Mouse (Mus musculus) megakaryocyte, embryonic 14.5 days (primary cell): ENCODE data around the gene Hmgcll1. TPM values are rescaled to one million over a fixed set of nuclear protein-coding genes. Genes with fewer than 3 reads are reported as not detected.
"Not testable (repeated sequence)": the region's sequence is repeated elsewhere in the genome, so short reads cannot be mapped to it uniquely, and the experiment has no call there.

ENCODE experiments used
- H3K27me3 ChIP-seq: replicated peaks from 2 replicates; pipeline ENCODE3; 2012; ENCODE audit warnings: inconsistent platforms
- H3K36me3 ChIP-seq: replicated peaks from 2 replicates; pipeline ENCODE3; 2012; ENCODE audit warnings: low read length, inconsistent platforms, mixed read lengths
- H3K4me1 ChIP-seq: 2 replicates; pipeline ENCODE4 v1.6.1; 2012; ENCODE audit warnings: inconsistent platforms
- H3K4me3 ChIP-seq: replicated peaks from 2 replicates; pipeline ENCODE3; 2012; ENCODE audit warnings: moderate library complexity, mild to moderate bottlenecking, inconsistent platforms
- H3K9me3 ChIP-seq: 2 replicates; pipeline ENCODE4 v1.6.1; 2012; ENCODE audit warnings: inconsistent platforms
- FLI1 ChIP-seq: IDR thresholded peaks from 2 replicates; pipeline ENCODE4 v1.6.1; 2012; ENCODE audit warnings: low read length, inconsistent platforms, mixed read lengths
- GATA1 ChIP-seq: IDR thresholded peaks from 3 replicates; pipeline ENCODE4 v1.6.1; 2012; ENCODE audit warnings: mixed read lengths, low read length, inconsistent platforms, borderline replicate concordance
- polyA plus RNA-seq: library from polyadenylated mRNA; stranded (reverse); fragments of >175 nt; gene quantifications from 2 replicates; pipeline ENCODE4 v1.2.3, GENCODE M21; 2012; ENCODE audit warnings: low replicate concordance; ENCODE audit not compliant: insufficient read depth

Hmgcll1 gene
- polyA plus RNA-seq, 1 experiment = not detected

DNA sequence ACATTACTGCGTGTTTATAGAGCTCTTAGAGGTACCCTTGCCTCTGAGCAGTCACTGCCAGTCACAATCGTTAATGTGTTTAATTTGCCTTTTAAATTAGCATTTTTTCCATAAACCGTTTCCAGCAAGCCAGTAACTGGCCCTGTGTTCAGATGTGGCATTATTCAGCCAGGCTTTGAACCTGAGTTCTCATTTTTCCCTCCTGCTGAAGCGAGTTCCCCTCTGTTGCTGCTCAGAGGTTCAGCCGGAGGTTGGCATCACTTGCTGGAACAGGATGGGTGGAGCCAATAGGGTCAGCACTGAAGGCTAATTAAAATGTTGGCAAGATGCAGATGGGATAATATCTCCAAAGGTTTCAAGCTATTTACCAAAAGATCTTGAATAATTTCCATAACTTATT, 28.7 kb downstream of the Hmgcll1 start:
- H3K27me3 ChIP-seq = no peaks in the 10 kb centered on the region
- no peaks in the 10 kb centered on the region for H3K36me3 ChIP-seq
- H3K9me3 ChIP-seq = 0 out of 2 replicates have a peak, but pooled peaks cover 3% of the 10 kb centered on the region
- H3K4me1 ChIP-seq = peaks cover 9% of the 10 kb centered on the region
- TF ChIP-seq GATA1 (no peak), FLI1 (no peak)
- no peak overlapping the region for H3K4me3 ChIP-seq

DNA sequence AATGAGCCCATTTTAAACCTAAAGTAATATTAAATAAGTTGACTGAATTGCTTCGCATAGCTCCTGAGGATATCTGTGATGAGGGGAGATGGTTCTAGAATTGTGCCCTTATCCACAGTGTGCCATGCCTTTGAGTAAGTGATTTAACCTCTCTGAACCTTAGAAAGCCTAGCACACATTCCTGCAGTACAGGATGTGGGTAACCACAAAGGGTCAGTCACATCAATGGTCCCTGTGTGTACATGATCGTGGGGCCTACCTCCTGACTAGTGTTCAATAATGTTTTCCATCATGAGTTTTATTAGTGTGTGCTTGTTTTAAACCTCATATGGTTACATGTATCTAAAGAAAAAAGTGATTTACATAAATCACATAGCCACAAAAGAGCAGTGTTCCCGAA, 46.3 kb downstream of the Hmgcll1 start:
- Histone ChIP-seq H3K4me3 (no peak overlapping the region), H3K27me3 (no peaks in the 10 kb centered on the region), H3K9me3 (no peaks in the 10 kb centered on the region), H3K36me3 (no peaks in the 10 kb centered on the region), H3K4me1 (0 out of 2 replicates have a peak, but pooled peaks cover 3% of the 10 kb centered on the region)
- TF ChIP-seq FLI1 = no peak
- no peak for TF ChIP-seq GATA1

DNA sequence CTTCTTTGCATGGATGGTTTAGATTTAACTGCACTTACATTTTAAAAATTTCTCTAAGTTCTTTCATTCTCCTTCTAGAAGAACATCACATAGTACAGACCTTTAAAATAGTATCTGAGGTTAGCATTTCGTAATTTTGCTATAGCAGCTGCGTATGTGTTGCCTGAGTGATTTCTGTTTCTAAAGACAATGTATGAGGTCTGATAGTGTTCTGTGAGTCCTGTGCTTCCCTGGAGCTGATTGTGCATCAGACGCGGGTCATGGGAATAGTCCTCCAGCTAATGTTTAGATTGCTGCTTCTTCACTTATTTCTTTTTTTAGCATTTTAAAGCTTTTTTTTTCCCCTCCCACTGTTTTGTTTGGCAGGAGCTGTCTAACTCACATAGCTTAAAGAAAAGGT, 46.8 kb downstream of the Hmgcll1 start:
- no peaks in the 10 kb centered on the region for H3K27me3 ChIP-seq
- TF ChIP-seq GATA1 = no peak
- H3K4me3 ChIP-seq = no peak overlapping the region
- H3K4me1 ChIP-seq = 0 out of 2 replicates have a peak, but pooled peaks cover 3% of the 10 kb centered on the region
- H3K36me3 ChIP-seq = no peaks in the 10 kb centered on the region
- no peaks in the 10 kb centered on the region for H3K9me3 ChIP-seq

- Histone ChIP-seq H3K36me3 (no peaks in the 10 kb centered on the region), H3K27me3 (no peaks in the 10 kb centered on the region), H3K4me1 (0 out of 2 replicates have a peak, but pooled peaks cover 3% of the 10 kb centered on the region), H3K9me3 (no peaks in the 10 kb centered on the region), H3K4me3 (no peak overlapping the region)
- TF ChIP-seq GATA1 (no peak), FLI1 (no peak)
Measured at GRCm38 (mm10) chr9:76064164-76064563, 49.5 kb downstream of the Hmgcll1 start.

DNA sequence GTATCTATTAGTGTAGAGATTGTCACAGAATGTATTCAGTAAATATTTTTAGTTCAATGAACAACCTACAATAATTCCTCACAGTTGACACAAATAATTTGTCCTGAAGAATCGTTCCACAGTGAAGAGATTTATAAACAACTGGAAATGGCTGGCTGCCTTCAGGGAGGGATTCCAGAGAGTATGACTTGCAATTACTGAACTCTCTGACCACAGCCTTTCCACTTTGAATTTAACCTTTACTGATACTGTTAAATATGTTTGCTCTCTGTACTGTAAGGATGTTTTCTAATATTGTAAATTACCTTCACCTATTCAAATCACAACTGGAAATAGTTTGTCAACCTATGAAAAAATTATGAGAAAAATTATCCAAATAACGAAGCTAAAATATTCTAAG, 76.9 kb downstream of the Hmgcll1 start:
- TF ChIP-seq FLI1 = no peak
- no peaks in the 10 kb centered on the region for H3K9me3 ChIP-seq
- H3K4me3 ChIP-seq = no peak overlapping the region
- H3K27me3 ChIP-seq = no peaks in the 10 kb centered on the region
- no peaks in the 10 kb centered on the region for H3K36me3 ChIP-seq
- no peaks in the 10 kb centered on the region for H3K4me1 ChIP-seq

DNA sequence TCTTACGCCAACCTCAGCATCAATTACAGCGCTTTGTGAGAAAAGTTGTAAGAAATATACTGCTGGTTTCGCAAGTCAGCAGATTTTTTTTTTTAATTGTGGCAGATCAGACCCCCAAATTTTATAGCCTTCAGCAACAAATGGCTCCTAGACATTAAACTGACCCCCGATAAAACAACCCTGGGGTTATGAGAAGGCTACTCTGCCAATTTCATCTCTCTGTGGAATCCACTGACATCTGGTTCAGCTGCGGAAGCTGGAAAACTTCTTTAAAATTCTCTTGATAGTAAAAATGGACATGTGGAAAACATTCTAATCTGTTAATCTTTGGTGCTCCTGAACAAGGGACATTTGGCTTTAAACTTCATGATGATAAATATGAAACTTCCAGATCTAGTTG, 82.6 kb downstream of the Hmgcll1 start:
- Histone ChIP-seq H3K9me3 (no peaks in the 10 kb centered on the region), H3K27me3 (no peaks in the 10 kb centered on the region), H3K36me3 (no peaks in the 10 kb centered on the region), H3K4me1 (no peaks in the 10 kb centered on the region), H3K4me3 (no peak overlapping the region)
- TF ChIP-seq GATA1 (no peak), FLI1 (no peak)

DNA sequence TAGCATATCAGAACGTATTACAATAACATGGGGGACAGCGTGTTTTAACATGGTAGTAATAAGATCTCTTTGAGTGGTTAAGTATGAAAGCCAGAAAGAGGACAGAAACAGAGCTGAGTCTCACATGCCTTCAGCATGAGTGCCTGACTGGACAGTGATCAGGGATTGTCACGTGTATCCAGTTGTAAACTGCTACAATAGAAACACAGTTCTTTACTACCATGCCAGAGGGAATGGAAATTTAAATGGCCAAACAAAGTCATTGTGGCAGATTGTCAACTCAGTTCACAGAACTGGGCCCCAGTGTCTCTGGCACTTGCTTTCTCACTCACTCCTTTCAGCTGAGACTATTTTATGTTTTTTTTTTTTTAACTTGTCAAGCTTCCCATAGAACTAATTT, 85.3 kb downstream of the Hmgcll1 start:
- H3K36me3 ChIP-seq = no peaks in the 10 kb centered on the region
- no peaks in the 10 kb centered on the region for H3K27me3 ChIP-seq
- no peak for TF ChIP-seq FLI1
- TF ChIP-seq GATA1 = no peak
- H3K4me1 ChIP-seq = no peaks in the 10 kb centered on the region
- no peaks in the 10 kb centered on the region for H3K9me3 ChIP-seq
- H3K4me3 ChIP-seq = no peak overlapping the region

DNA sequence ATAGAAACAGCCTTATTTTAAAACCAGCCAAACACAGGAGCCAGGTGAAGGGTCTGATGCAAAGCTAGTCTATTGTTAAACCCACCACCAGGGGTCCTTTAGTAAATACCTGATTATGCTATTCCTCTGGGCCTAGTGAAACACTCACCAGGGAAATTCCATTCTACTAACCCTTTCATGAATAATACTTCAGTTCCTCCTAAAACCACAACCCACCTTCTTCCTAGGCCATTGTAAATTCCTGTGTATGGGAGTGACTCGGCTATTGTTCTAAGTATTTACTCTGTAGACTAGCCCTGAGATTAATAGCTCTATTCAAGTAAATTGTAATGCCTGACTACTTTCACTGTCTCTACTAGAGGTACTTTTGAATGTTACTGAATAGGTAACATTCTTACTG, 89.8 kb downstream of the Hmgcll1 start:
- H3K4me1 ChIP-seq, H3K4me3 ChIP-seq, H3K9me3 ChIP-seq, H3K27me3 ChIP-seq, H3K36me3 ChIP-seq: not testable (repeated sequence)

GRCm38 (mm10) chr9:76104846-76105245, 90.2 kb downstream of the Hmgcll1 start:
- Histone ChIP-seq H3K27me3 (no peaks in the 10 kb centered on the region), H3K4me3 (no peak overlapping the region), H3K36me3 (no peaks in the 10 kb centered on the region), H3K9me3 (0 out of 2 replicates have a peak, but pooled peaks cover 3% of the 10 kb centered on the region), H3K4me1 (no peaks in the 10 kb centered on the region)
- TF ChIP-seq FLI1 (no peak), GATA1 (no peak)

DNA sequence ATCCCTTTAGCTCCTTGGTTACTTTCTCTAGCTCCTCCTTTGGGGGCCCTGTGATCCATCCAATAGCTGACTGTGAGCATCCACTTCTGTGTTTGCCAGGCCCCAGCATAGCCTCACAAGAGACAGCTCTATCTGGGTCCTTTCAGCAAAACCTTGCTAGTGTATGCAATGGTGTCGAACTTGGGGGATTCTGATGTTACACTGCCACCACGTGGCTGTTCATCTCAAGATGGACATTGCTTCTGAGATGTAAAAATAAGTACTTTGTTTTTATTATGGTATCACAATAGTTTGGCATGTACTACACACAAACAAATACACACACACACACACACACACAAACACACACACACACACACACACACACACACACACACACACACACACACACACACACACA, 108.2 kb downstream of the Hmgcll1 start:
- H3K4me1 ChIP-seq, H3K4me3 ChIP-seq, H3K36me3 ChIP-seq, H3K27me3 ChIP-seq, H3K9me3 ChIP-seq: not testable (repeated sequence)

DNA sequence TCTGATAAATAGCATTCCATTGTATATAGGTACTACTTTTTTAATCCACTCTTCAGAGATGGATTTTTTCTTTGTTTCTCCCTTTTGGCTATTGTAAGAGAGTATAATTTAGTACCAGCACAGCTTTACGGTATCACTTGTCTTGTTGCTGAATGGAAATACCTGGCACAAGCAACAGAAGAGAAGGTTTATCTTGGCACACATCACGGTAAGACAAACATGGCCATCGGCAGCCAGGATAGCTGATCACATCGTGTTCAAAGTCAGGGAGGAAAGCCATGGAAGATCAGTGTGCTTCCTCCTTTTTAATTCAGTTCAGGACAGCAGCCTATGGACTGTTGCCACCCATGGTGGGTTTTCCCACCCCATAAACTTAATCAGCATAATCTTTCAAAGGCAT, 109.6 kb downstream of the Hmgcll1 start:
- Histone ChIP-seq H3K27me3 (no peaks in the 10 kb centered on the region), H3K9me3 (no peaks in the 10 kb centered on the region), H3K36me3 (no peaks in the 10 kb centered on the region), H3K4me1 (no peaks in the 10 kb centered on the region), H3K4me3 (no peak overlapping the region)
- TF ChIP-seq GATA1 (no peak), FLI1 (no peak)
